Mouse (Mus musculus): ENCODE measurements around the gene Olfr1301. TPM values are rescaled to one million over a fixed set of nuclear protein-coding genes. Genes with fewer than 3 reads are reported as not detected.

Olfr1301 gene
- not detected in 2 replicates for polyA plus RNA-seq (2015; fragmentation: Nextera tagmentation; extraction: Ambion mirVana)

- TF ChIP-seq CTCF (IDR thresholded peaks at IDR 0.05; ENCODE audit: low read depth): no peak
- H3K36me3 ChIP-seq (ENCODE audit: control insufficient read depth, insufficient read depth): no peaks in the 10 kb centered on the region
- no peak within 1 kb of the TSS for H3K27ac ChIP-seq (ENCODE audit: low read depth, low read length)
- no peak for ATAC-seq
- no peaks in the 10 kb centered on the region for H3K27me3 ChIP-seq (replicated peaks; ENCODE audit: control insufficient read depth, insufficient read depth, low read length)
- H3K9me3 ChIP-seq (ENCODE audit: control insufficient read depth): no peaks in the 10 kb centered on the region
- 75% methylated on average over 3 of the region's 3 CpGs for WGBS
- no peaks in the 10 kb centered on the region for H3K4me1 ChIP-seq (replicated peaks; ENCODE audit: control insufficient read depth, insufficient read depth, low read length)
- H3K4me3 ChIP-seq (ENCODE audit: low read depth, low read length): no peak within 1 kb of the TSS
- H3K9ac ChIP-seq (ENCODE audit: low read depth, low read length): no peak within 1 kb of the TSS
- no peak within 1 kb of the TSS for H3K4me2 ChIP-seq (replicated peaks; ENCODE audit: low read depth)
Observed at GRCm38 (mm10) chr2:111750706-111751105, at the start of gene Olfr1301. Olfr1301 (plus strand) TSS chr2:111751006.

GRCm38 (mm10) chr2:111726739-111727138 lies 24.1 kb upstream of the Olfr1301 start:
- Histone ChIP-seq H3K9ac (ENCODE audit: low read depth, low read length) (no peak overlapping the region), H3K4me2 (replicated peaks; ENCODE audit: low read depth) (no peak overlapping the region), H3K36me3 (ENCODE audit: control insufficient read depth, insufficient read depth) (no peaks in the 10 kb centered on the region), H3K9me3 (ENCODE audit: control insufficient read depth) (no peaks in the 10 kb centered on the region), H3K4me3 (ENCODE audit: low read depth, low read length) (no peak overlapping the region), H3K27ac (ENCODE audit: low read depth, low read length) (no peak overlapping the region), H3K27me3 (replicated peaks; ENCODE audit: control insufficient read depth, insufficient read depth, low read length) (no peaks in the 10 kb centered on the region), H3K4me1 (replicated peaks; ENCODE audit: control insufficient read depth, insufficient read depth, low read length) (no peaks in the 10 kb centered on the region)
- no peak for TF ChIP-seq CTCF (IDR thresholded peaks at IDR 0.05; ENCODE audit: low read depth)
- no peak for ATAC-seq

GRCm38 (mm10) chr2:111777129-111777528 lies 26.3 kb downstream of the Olfr1301 start, which contains the start of gene Olfr1302:
Olfr1302 (plus strand) TSS chr2:111777429.
- 75% methylated on average over 2 of the region's 2 CpGs for WGBS
- no peaks in the 10 kb centered on the region for H3K9me3 ChIP-seq (ENCODE audit: control insufficient read depth)
- no peaks in the 10 kb centered on the region for H3K4me1 ChIP-seq (replicated peaks; ENCODE audit: control insufficient read depth, insufficient read depth, low read length)
- H3K4me3 ChIP-seq (ENCODE audit: low read depth, low read length): no peak within 1 kb of the TSS
- H3K36me3 ChIP-seq (ENCODE audit: control insufficient read depth, insufficient read depth): no peaks in the 10 kb centered on the region
- no peak for ATAC-seq
- H3K4me2 ChIP-seq (replicated peaks; ENCODE audit: low read depth): no peak within 1 kb of the TSS
- no peak within 1 kb of the TSS for H3K27ac ChIP-seq (ENCODE audit: low read depth, low read length)
- no peaks in the 10 kb centered on the region for H3K27me3 ChIP-seq (replicated peaks; ENCODE audit: control insufficient read depth, insufficient read depth, low read length)
- TF ChIP-seq CTCF (IDR thresholded peaks at IDR 0.05; ENCODE audit: low read depth): no peak
- H3K9ac ChIP-seq (ENCODE audit: low read depth, low read length): no peak within 1 kb of the TSS

Other genes starting within 250 kb of the Olfr1301 start
- not detected in 2 replicates for gene Olfr1293-ps, start 225.8 kb upstream of the Olfr1301 start, polyA plus RNA-seq (2015; fragmentation: Nextera tagmentation; extraction: Ambion mirVana)
- not detected in 2 replicates for gene Olfr1294, start 210.7 kb upstream of the Olfr1301 start, polyA plus RNA-seq (2015; fragmentation: Nextera tagmentation; extraction: Ambion mirVana)
- gene Olfr1295, start 181.3 kb upstream of the Olfr1301 start, polyA plus RNA-seq (2015; fragmentation: Nextera tagmentation; extraction: Ambion mirVana): not detected in 2 replicates
- gene Olfr1297, start 124.5 kb upstream of the Olfr1301 start, polyA plus RNA-seq (2015; fragmentation: Nextera tagmentation; extraction: Ambion mirVana): not detected in 2 replicates
- gene Olfr1298, start 101.8 kb upstream of the Olfr1301 start, polyA plus RNA-seq (2015; fragmentation: Nextera tagmentation; extraction: Ambion mirVana): not detected in 2 replicates
- not detected in 2 replicates for gene Olfr1299, start 89.6 kb upstream of the Olfr1301 start, polyA plus RNA-seq (2015; fragmentation: Nextera tagmentation; extraction: Ambion mirVana)
- not detected in 2 replicates for gene Olfr1302, start 26.4 kb downstream of the Olfr1301 start, polyA plus RNA-seq (2015; fragmentation: Nextera tagmentation; extraction: Ambion mirVana)
- not detected in 2 replicates for gene Olfr1303, start 69.3 kb downstream of the Olfr1301 start, polyA plus RNA-seq (2015; fragmentation: Nextera tagmentation; extraction: Ambion mirVana)
- gene Olfr1305, start 126.1 kb downstream of the Olfr1301 start, polyA plus RNA-seq (2015; fragmentation: Nextera tagmentation; extraction: Ambion mirVana): not detected in 2 replicates
- gene Olfr1306, start 165.3 kb downstream of the Olfr1301 start, polyA plus RNA-seq (2015; fragmentation: Nextera tagmentation; extraction: Ambion mirVana): not detected in 2 replicates
- not detected in 2 replicates for gene Olfr1307, start 198.4 kb downstream of the Olfr1301 start, polyA plus RNA-seq (2015; fragmentation: Nextera tagmentation; extraction: Ambion mirVana)
- not detected in 2 replicates for gene Olfr1308, start 213.9 kb downstream of the Olfr1301 start, polyA plus RNA-seq (2015; fragmentation: Nextera tagmentation; extraction: Ambion mirVana)
- not detected in 2 replicates for gene Olfr1309, start 239.3 kb downstream of the Olfr1301 start, polyA plus RNA-seq (2015; fragmentation: Nextera tagmentation; extraction: Ambion mirVana)

Data from intestine, postnatal 0 days (tissue).